Mouse (Mus musculus) layer of hippocampus, adult 18-20 months (tissue): ENCODE data around the gene P2rx7. TPM values are rescaled to one million over a fixed set of nuclear protein-coding genes. Genes with fewer than 3 reads are reported as not detected.

Experiments used
- DNase-seq, 2 experiments: peaks; one replicate each; pipeline ENCODE4 v3.0.0; 2022; ENCODE audit warnings: low spot score in 2 of 2
- microRNA-seq, 2 experiments: library from miRNA; unstranded; fragments of <30 nt; microRNA quantifications; one replicate each; pipeline ENCODE4 v1.2.0; 2021
- total RNA-seq, 2 experiments: library from RNA; stranded (reverse); gene quantifications; 2 replicates each; pipeline ENCODE4 v1.2.3; 2021

P2rx7 gene
- total RNA-seq, 2 experiments from 2014 or later: 7.2 to 9.9 TPM

DNA sequence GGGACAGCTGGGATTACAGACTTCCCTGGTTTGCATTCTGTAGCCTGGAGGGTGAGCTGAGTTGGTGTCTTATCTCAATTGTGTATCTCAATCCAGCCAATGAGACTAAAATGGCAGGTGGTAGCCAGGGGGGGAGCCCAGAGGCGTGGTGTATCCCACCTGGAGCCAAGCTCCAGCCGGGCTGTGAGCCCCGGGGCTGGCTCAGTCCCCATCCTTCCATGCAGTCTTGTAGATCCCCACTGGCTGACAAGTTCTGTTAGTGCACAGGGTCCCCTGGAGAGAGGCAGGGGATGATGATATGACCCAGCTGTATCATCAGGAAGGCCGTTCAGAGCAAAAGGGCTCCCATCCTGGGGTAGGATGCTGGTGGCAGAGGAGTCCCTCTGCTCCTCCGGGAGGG, 82.9 kb downstream of the P2rx7 start:
- DNase-seq: no peak

DNA sequence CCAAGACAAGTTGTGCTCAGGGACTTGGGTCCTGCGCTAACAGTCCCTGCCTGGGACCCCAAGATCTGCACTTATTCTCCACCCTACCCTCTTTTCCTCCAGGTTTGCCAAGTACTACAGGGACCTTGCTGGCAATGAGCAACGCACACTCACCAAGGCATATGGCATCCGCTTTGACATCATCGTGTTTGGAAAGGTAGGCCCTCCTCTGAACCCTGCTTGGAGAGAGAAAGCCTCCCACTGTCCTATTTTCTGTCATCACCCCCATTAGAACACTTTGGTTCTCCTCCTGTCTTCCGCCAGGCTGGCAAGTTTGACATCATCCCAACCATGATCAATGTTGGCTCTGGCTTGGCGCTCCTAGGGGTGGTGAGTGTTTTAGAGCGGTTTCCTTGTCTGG, 83.4 kb downstream of the P2rx7 start:
- DNase-seq: no peak

- DNase-seq: no peak
Measured at GRCm38 (mm10) chr5:122730776-122731175, 87.1 kb downstream of the P2rx7 start.

DNA sequence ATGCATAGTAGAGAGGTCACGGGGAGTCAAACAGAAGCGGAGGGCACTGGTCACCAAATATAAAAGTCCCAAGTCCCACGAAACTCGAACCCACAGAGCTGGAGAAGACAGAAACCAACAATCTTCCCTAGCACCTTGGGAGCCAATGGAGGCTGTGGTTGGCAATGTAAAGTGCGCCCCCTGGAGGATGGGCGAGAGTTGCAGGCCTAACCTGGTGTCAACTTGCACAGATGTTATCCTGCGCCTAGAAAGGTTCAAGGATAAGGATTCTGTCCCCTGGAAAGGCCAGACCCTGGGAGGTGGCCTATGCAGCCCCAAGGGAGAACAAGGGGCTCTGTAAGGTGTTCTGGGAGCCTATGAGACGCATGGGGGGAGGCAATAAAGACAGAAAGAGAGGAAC, 87.6 kb downstream of the P2rx7 start:
- DNase-seq: peak; percentile 18 to 73

DNA sequence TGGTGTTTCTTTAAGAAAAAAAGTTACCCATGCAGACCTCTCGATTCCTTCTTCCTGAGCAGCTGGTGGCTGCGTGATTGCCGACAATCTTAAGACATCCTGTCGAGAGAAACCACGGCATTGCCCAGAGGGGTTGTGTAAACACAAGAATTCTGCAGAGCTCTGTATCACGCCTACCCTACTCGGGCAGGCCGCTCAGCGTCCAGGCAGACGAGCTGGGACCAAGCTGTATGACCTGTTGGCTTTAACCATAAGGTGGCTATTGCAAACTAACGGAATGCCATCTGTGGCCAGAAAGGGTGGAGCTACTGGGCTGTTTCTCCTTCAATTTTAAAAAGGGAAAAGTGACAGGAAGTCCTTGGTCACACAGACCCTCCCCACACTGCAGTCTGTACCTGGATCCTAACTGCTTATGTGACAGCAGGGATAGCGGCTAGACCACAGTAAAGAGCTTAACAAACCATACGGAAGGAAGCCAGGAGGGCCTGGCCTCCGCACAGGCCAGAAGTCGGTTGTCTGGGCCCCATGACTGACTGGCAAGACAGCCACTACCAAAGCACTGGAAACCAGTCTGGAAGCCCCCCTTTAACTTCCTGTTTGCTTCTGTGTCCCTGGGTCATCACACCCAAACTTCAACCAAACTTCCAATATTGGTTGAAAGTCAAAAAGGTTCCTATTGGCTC, 88.4 kb downstream of the P2rx7 start:
- DNase-seq: no peak

DNA sequence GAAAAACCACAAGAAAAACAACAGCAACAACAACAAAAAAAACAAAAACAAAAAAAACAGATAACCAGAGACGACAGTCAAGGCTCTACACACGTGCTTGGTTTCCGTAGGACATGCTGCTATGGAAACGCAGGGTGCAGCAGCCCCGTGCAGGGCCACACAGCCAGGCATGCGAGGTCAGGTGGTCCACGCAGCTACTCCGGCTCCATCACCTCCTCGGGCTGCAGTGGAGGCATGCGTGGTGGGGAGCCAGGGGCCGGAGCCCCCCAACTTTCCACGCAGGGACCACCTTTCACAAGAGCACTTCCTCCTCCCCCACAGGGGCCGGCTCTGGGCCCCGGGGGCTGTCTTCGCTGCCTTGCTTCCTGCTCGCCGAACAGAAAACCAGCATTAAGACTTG, 90.2 kb downstream of the P2rx7 start:
- no peak for DNase-seq

DNA sequence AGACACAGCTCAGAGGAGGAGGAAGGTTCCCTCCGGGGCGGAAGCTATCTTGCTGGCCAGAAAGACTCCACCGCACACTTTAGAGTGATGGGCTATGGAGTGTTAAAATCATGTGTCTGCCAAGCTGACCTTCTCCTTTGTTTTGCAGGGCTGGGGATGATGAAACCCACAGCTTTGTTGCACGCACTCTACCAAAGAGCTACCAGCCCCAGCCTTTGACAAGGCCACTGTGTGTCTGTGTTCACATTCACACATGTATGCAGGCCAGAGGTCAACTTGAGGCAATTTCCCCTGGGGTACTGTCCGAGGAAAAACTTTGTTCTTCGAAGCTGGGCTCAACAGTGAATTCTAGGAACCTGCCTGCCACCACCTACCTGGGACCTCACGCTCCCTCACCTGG, 92.1 kb downstream of the P2rx7 start:
- no peak for DNase-seq

- no peak for DNase-seq
Measured at GRCm38 (mm10) chr5:122736761-122737160, 93.0 kb downstream of the P2rx7 start.

Small RNA genes lying within 50 kb of the gene (microRNA-seq; reads per million reads assigned to microRNA genes)
- 2.0 to 2.3 reads per million in 2 experiments for gene Mir8115

Other genes with a start within 250 kb of the P2rx7 start
- 10 to 100 TPM; 30.6 to 34.9 TPM for gene Anapc7, start 222.2 kb upstream of the P2rx7 start, total RNA-seq
- gene Atp2a2, start 141.7 kb upstream of the P2rx7 start, total RNA-seq: 100 to 1,000 TPM; 601 to 621 TPM
- 10 to 100 TPM; 40.9 to 46.9 TPM for gene Ift81, start 29.4 kb upstream of the P2rx7 start, total RNA-seq
- 10 to 100 TPM; 12.6 to 15.0 TPM for gene P2rx4, start 63.6 kb downstream of the P2rx7 start, total RNA-seq
- gene Camkk2, start 135.5 kb downstream of the P2rx7 start, total RNA-seq: 100 to 1,000 TPM in 1 of 2 experiments, 10 to 100 TPM in 1; 94.9 to 103 TPM
- gene Anapc5, start 177.4 kb downstream of the P2rx7 start, total RNA-seq: 100 to 1,000 TPM; 196 to 200 TPM
- 10 to 100 TPM; 50.2 to 71.5 TPM for gene Rnf34, start 206.1 kb downstream of the P2rx7 start, total RNA-seq